Mouse (Mus musculus): ENCODE results near the gene Fam186b. TPM values are rescaled to one million over a fixed set of nuclear protein-coding genes. Genes with fewer than 3 reads are reported as not detected.
"Not testable (repeated sequence)": the region's sequence is repeated elsewhere in the genome, so short reads cannot be mapped to it uniquely, and the experiment has no call there.

Gene Fam186b
- polyA plus RNA-seq, 1 experiment: not detected

DNA sequence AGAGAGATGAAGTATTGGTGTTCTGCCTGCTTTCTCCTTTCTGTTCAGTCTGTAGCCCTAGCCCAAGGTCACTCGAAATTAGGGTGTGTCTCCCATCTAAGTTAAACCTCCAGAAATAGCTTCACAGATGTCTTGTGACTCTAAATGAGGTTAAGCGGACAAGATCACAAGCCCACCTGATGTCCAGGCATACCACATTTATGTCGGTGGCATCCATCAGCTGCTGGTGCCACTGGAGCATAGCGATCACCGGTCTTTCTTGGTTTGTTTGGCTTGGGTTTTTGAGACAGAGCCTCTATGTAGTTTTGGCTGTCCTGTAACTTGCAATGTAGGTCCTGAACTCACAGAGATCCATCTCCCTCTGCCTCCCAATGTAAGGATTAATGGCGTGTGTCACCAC is 41.9 kb downstream of the Fam186b start:
- Histone ChIP-seq H3K4me3 (ENCODE audit: low read depth, low read length) (no peak overlapping the region), H3K9ac (ENCODE audit: low read depth, poor library complexity, severe bottlenecking) (no peak overlapping the region), H3K36me3 (ENCODE audit: control insufficient read depth, insufficient read depth, low read length, poor library complexity, severe bottlenecking) (no peaks in the 10 kb centered on the region), H3K27me3 (ENCODE audit: control insufficient read depth, insufficient read depth, low read length, poor library complexity, severe bottlenecking) (no peaks in the 10 kb centered on the region), H3K27ac (ENCODE audit: insufficient read depth, low read length) (peak overlapping the region; percentile 32), H3K9me3 (replicated peaks; ENCODE audit: control insufficient read depth, insufficient read depth, low read length, poor library complexity, severe bottlenecking) (no peaks in the 10 kb centered on the region), H3K4me1 (ENCODE audit: control insufficient read depth, insufficient read depth, low read length) (peaks cover 4% of the 10 kb centered on the region)
- TF ChIP-seq POLR2A (IDR thresholded peaks at IDR 0.05; ENCODE audit: insufficient read depth, low read length) (no peak), EP300 (IDR thresholded peaks at IDR 0.05; ENCODE audit: insufficient read depth, low read depth, low read length) (no peak), CTCF (IDR thresholded peaks at IDR 0.05; ENCODE audit: low read depth, low read length) (no peak)

DNA sequence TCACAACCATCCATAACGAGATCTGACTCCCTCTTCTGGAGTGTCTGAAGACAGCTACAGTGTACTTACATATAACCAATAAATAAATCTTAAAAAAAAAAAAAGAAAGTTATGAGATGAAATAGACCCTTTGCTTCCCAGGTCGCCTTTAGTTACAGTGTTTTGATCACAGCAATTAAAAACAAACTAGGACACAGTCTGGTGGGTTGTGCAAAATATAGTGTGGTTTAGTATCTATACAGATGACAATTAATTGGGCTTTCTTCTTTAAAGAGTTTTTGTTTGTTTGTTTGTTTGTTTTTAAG is 42.6 kb downstream of the Fam186b start:
- not testable (repeated sequence) for H3K4me3 ChIP-seq (ENCODE audit: low read depth, low read length); H3K36me3 ChIP-seq (ENCODE audit: control insufficient read depth, insufficient read depth, low read length, poor library complexity, severe bottlenecking); H3K27me3 ChIP-seq (ENCODE audit: control insufficient read depth, insufficient read depth, low read length, poor library complexity, severe bottlenecking); H3K9me3 ChIP-seq (replicated peaks; ENCODE audit: control insufficient read depth, insufficient read depth, low read length, poor library complexity, severe bottlenecking); H3K4me1 ChIP-seq (ENCODE audit: control insufficient read depth, insufficient read depth, low read length)
- peak overlapping the region; percentile 32; the same call in 1 of the 2 replicates for H3K27ac ChIP-seq (ENCODE audit: insufficient read depth, low read length)
- H3K9ac ChIP-seq (ENCODE audit: low read depth, poor library complexity, severe bottlenecking): peak overlapping the region; percentile 68; the same call in 1 of the 2 replicates

DNA sequence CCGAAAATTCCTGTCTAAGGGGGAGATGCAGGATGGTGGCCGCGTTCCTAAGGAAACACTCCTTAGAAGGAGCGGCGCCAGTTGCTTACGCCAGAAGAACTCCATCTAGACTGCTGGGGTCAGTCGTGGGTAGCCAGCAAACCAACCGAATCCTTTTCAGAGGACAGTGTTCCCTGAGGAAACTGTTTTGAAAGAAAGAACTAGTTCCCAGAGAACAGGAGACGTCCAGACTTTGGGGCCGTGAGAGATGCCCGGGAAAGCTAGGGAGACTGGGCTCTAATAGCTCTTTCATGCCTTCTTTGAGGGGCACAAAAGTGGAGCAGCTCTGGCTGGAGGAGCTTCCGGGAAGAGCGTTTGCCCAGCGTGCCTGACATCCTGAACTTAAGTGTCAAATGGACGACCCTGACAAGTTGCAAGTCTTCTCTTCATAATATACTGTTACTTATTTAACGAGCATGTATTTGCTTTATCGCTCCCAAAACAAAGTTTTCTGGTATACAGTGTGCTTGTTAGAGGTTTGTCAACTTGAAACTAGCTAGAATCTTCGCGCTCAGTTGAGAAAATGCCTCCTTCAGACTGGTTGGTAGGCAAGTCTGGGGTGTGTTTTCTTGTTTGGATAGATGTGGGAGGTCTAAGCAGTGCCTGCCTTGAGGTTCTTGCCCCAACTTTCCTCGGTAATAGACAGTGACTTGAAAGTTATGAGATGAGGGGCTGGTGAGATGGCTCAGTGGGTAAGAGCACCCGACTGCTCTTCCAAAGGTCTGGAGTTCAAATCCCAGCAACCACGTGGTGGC is 43.1 kb downstream of the Fam186b start:
- Histone ChIP-seq H3K27ac (ENCODE audit: insufficient read depth, low read length) (peak overlapping the region; percentile 96), H3K27me3 (ENCODE audit: control insufficient read depth, insufficient read depth, low read length, poor library complexity, severe bottlenecking) (no peaks in the 10 kb centered on the region), H3K36me3 (ENCODE audit: control insufficient read depth, insufficient read depth, low read length, poor library complexity, severe bottlenecking) (peaks cover 8% of the 10 kb centered on the region), H3K4me1 (ENCODE audit: control insufficient read depth, insufficient read depth, low read length) (peaks cover 4% of the 10 kb centered on the region), H3K9ac (ENCODE audit: low read depth, poor library complexity, severe bottlenecking) (peak overlapping the region; percentile 68), H3K4me3 (ENCODE audit: low read depth, low read length) (peak overlapping the region; percentile 87), H3K9me3 (replicated peaks; ENCODE audit: control insufficient read depth, insufficient read depth, low read length, poor library complexity, severe bottlenecking) (no peaks in the 10 kb centered on the region)
- no peak for TF ChIP-seq EP300 (IDR thresholded peaks at IDR 0.05; ENCODE audit: insufficient read depth, low read depth, low read length)
- TF ChIP-seq POLR2A (IDR thresholded peaks at IDR 0.05; ENCODE audit: insufficient read depth, low read length): no peak
- TF ChIP-seq CTCF (IDR thresholded peaks at IDR 0.05; ENCODE audit: low read depth, low read length): no peak

DNA sequence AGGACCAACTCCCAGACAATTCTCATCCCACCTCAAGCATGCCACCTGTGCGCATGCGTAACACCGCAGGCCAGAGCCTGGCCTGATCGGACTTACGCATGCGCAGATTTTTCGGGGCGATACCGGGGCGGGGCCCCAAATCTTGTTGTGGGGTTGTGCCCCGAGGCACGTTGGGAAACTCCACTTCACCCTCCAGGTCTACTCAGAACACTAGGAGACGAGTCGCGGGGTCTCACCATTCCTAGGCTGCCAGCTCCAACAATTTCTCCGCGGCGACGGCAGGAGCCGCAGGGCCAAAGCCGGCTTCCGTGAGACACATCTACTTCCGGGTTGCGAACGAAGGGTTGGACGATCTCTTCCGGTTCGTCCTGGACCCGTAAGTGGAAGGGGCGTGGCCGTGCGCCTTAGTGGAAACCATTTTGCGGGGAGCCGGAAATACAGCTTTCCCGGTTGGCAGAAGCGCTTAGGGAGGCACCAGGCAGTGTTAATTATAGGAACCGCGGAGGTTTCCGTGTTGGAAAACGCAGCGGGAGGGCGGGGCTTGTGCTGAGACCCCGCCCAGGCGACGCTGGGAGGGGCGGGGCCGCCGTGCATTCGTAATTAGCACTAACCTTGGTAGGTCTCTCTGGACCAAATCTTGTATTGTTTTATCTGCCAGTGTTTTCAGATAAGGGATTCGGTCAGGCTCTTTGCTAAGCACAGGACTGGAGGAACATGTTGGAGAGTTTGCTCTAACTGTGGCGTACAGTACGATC is 43.9 kb downstream of the Fam186b start, which contains the start of gene Mcrs1:
Gene Mcrs1, minus strand, starts transcription at position 336 of the 755 bp plus-strand sequence.
- Histone ChIP-seq H3K4me1 (ENCODE audit: control insufficient read depth, insufficient read depth, low read length) (peaks cover 4% of the 10 kb centered on the region), H3K36me3 (ENCODE audit: control insufficient read depth, insufficient read depth, low read length, poor library complexity, severe bottlenecking) (peaks cover 13% of the 10 kb centered on the region), H3K27me3 (ENCODE audit: control insufficient read depth, insufficient read depth, low read length, poor library complexity, severe bottlenecking) (no peaks in the 10 kb centered on the region), H3K27ac (ENCODE audit: insufficient read depth, low read length) (peak within 1 kb of the TSS; percentile 96), H3K9ac (ENCODE audit: low read depth, poor library complexity, severe bottlenecking) (peak within 1 kb of the TSS; percentile 68), H3K4me3 (ENCODE audit: low read depth, low read length) (peak within 1 kb of the TSS; percentile 87), H3K9me3 (replicated peaks; ENCODE audit: control insufficient read depth, insufficient read depth, low read length, poor library complexity, severe bottlenecking) (no peaks in the 10 kb centered on the region)
- TF ChIP-seq CTCF (IDR thresholded peaks at IDR 0.05; ENCODE audit: low read depth, low read length): no peak
- no peak for TF ChIP-seq POLR2A (IDR thresholded peaks at IDR 0.05; ENCODE audit: insufficient read depth, low read length)
- no peak for TF ChIP-seq EP300 (IDR thresholded peaks at IDR 0.05; ENCODE audit: insufficient read depth, low read depth, low read length)

DNA sequence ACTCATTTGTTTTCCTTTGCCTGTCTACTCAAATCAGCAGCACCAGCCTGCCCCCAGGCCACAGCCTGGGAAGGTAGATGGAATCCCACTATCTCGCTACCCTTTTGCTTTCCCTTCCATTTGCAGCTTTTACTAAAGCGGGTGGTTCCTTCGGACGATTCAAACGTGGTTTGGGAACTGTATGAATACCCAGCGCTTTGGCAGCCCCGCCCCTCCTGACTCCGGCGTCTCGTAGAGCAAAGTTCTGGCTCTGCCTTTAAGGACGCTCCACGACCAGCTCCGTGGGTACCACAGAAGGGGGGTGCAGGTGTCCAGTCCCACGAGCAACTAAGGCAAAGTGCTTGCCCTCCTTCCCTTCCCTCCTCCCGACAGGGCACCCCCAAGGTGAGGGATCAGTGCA is 44.6 kb downstream of the Fam186b start:
- peak overlapping the region; percentile 13; the same call in 1 of the 2 replicates for H3K27ac ChIP-seq (ENCODE audit: insufficient read depth, low read length)
- H3K9me3 ChIP-seq (replicated peaks; ENCODE audit: control insufficient read depth, insufficient read depth, low read length, poor library complexity, severe bottlenecking); H3K4me1 ChIP-seq (ENCODE audit: control insufficient read depth, insufficient read depth, low read length); H3K27me3 ChIP-seq (ENCODE audit: control insufficient read depth, insufficient read depth, low read length, poor library complexity, severe bottlenecking): not testable (repeated sequence)
- H3K9ac ChIP-seq (ENCODE audit: low read depth, poor library complexity, severe bottlenecking): peak overlapping the region; percentile 68
- peak overlapping the region; percentile 71 for H3K4me3 ChIP-seq (ENCODE audit: low read depth, low read length)
- peaks cover 15% of the 10 kb centered on the region for H3K36me3 ChIP-seq (ENCODE audit: control insufficient read depth, insufficient read depth, low read length, poor library complexity, severe bottlenecking)

DNA sequence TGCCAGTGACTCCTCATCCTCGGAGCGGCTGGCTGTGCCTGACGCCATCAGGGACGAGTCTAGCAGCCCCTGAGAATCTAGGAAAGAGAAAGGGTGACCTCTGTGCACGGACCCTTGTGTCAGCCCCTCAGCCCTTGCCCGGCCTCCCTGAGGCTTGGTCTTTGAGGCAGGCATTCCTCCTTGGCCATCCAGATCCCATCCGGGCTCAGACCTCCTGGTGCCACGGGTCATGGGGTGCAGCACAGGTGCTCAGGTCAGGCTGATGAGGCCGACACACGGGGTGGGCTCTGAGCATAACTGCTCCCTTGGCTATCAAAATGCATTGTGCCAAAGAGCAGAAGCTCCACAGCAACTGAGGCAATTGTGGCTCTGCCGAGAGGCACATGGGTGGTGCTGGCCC is 45.8 kb downstream of the Fam186b start:
- no peak overlapping the region for H3K4me3 ChIP-seq (ENCODE audit: low read depth, low read length)
- H3K9me3 ChIP-seq (replicated peaks; ENCODE audit: control insufficient read depth, insufficient read depth, low read length, poor library complexity, severe bottlenecking): no peaks in the 10 kb centered on the region
- H3K4me1 ChIP-seq (ENCODE audit: control insufficient read depth, insufficient read depth, low read length): peaks cover 4% of the 10 kb centered on the region
- no peaks in the 10 kb centered on the region for H3K27me3 ChIP-seq (ENCODE audit: control insufficient read depth, insufficient read depth, low read length, poor library complexity, severe bottlenecking)
- TF ChIP-seq POLR2A (IDR thresholded peaks at IDR 0.05; ENCODE audit: insufficient read depth, low read length) (no peak), EP300 (IDR thresholded peaks at IDR 0.05; ENCODE audit: insufficient read depth, low read depth, low read length) (no peak), CTCF (IDR thresholded peaks at IDR 0.05; ENCODE audit: low read depth, low read length) (no peak)
- peaks cover 20% of the 10 kb centered on the region for H3K36me3 ChIP-seq (ENCODE audit: control insufficient read depth, insufficient read depth, low read length, poor library complexity, severe bottlenecking)
- 0 out of 2 replicates have a peak overlapping the region, but pooled peaks have one; percentile 4 for H3K9ac ChIP-seq (ENCODE audit: low read depth, poor library complexity, severe bottlenecking)
- H3K27ac ChIP-seq (ENCODE audit: insufficient read depth, low read length): no peak overlapping the region

Data from ES-Bruce4 (cell line).